Mouse (Mus musculus): ENCODE results near the gene Cdyl.

The Cdyl gene

DNA sequence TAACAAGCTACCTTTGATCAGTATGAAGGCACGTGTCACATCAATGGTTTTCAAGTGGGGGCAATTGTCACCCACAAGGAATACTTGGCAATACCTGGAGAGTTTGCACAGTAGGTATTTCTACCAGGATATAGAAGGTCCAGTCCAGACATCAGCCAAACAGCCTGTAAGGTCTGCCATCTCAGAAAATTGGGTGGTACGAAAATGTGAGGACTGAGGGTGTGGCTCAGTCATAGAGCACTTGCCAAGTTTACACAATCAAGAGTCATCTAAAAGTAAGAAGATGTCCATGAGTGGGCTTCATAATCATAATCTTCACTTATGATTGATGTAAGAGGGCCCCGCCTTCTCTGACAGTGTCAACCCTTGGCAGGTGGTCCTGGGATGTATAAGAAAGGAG, 29.9 kb downstream of the Cdyl start:
- DNase-seq (ENCODE audit: low spot score): no peak

- DNase-seq (ENCODE audit: low spot score): no peak
Measured at GRCm38 (mm10) chr13:35717658-35718057, 58.0 kb downstream of the Cdyl start.

DNA sequence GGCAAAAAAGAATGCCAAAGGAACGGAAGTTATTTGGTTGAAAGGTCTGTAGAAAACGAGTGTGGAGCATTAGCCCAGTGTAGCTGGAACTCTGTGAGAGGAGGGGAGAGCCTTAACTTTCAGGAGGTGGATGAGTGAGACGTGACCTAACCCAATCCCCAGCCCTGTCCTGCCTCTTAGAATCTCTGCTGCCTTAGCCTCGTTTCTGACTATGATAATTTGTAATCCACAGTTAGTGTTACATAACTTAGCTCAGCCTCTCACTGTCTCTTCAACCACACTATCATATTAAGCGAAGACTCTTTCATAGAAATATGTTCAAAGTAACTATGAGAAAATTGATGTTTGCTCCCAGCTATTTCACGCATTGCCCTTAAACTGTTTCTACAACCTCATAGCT, 59.9 kb downstream of the Cdyl start:
- DNase-seq (ENCODE audit: low spot score): no peak

DNA sequence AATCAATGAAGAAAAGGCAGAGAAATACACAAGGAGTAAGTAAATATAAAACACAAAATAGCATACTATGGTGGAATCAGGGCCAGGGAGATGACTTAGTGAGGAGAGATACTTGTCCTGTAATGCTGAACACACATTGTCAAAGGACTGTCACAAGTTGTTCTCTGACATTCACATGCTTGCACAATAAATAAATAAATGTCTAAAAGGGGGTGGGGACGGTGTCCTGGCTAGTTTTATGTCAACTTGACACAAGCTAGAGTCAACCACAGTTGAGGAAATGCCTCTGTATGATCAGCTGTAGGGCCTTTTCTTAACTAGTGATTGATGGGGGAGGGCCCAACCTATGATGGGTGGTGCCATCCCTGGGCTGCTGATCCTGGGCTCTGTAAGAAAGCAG, 63.4 kb downstream of the Cdyl start:
- DNase-seq (ENCODE audit: low spot score): no peak

DNA sequence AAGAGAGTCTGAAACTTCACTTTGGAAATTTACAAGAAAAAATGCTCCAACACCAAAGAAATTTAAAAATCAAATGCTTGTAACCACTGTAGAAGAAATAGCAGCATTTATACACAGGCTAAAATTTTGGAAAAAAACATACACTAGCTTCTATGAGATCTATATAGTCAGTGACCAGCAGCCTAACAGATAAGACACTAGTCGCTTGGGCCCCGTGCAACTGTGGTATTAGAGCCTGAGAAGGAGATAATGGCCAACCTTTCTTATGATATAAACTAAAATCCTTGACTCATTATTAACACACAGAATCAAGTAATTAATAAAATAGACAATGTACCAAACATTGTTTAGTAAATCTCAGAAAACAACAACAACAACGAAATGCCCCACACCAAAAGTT, 66.4 kb downstream of the Cdyl start:
- no peak for DNase-seq (ENCODE audit: low spot score)

DNA sequence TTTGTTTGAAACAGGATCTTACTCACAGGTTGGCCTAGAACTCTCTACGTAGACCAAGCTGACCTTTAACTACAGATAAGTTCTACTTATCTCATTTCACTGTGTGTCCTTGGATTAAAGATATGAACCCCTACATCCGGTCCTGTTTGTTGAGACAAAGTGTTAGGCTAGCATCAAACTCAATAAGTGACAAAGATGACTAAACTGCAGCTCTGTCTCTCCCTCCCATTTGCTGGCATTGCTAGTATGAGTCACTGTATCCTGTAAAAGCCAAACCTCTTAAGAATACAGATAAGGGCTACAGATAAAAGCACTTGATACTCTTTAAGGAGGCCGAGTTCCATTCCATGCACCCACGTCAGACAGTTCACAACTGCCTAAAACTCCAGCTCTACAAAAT, 72.5 kb downstream of the Cdyl start:
- DNase-seq (ENCODE audit: low spot score): no peak

DNA sequence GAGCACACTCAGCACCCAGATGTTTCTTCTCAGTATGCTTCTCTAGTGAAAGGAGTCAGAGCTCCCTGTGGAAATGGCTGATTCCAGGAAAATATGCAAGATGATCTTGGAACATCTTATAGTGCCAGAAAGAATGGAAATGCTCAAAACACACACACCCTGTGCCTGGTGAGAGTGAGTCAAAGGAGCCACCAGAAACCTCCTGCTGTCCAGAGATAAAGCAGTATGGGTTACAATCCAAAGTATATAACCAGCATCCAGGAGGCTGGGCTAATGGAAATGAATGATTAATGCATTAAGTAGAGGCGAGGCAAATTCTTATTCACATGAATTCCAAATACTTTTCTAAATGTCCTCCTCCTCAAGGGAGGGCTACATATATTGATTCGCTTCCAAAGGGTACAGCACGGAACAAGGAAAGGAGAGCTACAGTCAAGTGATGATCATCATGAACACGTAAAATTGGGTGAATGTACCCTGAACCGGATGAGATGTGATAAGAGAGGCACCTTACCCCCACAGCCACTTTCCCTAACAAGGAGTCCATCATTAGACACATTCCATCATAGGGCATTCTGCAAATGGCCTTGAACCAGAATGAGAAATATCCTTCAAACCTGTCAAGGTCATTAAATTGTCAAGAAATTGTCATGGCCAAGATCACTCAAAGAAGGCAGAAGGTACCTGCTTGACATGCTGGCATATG, 73.4 kb downstream of the Cdyl start:
- no peak for DNase-seq (ENCODE audit: low spot score)

DNA sequence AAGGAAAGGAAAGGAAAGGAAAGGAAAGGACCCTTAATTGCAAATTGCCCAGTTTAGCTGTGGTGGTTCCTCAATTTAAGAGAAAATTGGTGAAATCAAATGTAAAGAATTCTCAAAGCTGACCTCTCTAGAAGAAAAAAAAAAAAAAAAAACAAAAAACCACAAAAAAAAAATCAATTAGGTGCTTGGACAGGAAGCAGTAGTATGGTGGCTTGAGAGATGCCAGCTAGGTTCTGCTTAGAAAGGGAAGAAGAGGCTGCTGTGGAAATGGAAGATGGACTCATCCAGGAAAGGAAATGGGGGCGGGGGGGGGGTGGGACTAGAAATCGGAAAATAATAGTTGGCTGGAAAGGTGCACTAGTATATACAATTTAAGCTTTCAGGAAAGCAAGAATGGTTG, 77.9 kb downstream of the Cdyl start:
- DNase-seq (ENCODE audit: low spot score): no peak

GRCm38 (mm10) chr13:35738210-35738609, 78.6 kb downstream of the Cdyl start:
- no peak for DNase-seq (ENCODE audit: low spot score)

DNA sequence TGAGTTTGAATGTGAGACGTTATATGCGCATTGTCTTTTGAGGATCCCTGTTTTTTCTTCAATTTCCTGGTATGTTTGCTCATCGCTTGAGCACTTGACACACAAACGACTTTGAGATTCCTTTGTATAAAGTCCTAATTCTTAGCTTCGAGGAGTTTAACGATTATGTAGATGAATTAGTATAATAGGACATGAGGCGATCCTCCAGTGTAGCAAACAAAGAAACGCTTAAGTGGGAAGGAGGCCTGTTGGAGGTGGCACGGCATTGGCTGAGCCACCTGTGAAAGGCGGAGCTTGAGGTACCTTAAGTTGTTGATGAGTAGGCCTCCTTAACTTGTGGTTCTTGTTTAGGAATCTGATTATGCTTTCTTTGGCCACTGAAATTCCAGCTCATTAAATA, 79.8 kb downstream of the Cdyl start:
- no peak for DNase-seq (ENCODE audit: low spot score)

DNA sequence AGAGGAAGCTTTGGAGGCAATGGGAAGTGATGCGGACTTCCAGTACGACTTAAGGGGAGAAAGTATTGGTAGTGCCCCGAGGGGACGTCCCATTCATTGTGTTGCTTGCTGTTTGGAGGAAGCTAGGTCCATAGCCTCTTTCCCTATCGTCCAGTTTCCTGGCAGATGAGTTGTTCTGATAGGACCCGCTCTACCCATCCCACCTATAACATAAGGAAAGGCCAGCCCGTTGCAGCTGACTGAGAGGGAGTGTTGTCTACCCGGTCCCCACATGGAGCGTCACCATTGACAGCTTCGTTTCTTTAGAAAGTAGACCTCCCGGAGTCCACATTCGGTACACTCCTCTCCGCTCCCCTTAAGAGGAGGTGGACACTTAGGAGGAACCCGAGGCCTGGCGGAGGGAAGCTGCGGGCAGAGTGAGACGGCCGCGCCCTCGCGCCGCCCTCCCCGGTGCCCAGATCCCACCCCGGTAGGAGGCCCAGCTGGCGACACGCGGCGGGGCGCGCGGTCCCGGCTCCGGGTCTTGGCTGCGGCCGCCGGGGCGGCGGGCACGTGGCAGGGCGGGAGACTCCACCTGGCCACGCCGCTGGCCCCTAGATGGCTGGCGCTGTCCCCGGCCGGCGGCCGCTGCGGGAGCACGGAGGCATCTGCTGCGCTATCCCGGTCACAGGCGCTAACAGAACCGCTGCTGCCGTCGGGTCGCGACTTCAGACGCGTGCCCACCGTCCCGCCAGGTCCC, 80.8 kb downstream of the Cdyl start:
- DNase-seq (ENCODE audit: low spot score): peak; percentile 83

GRCm38 (mm10) chr13:35741040-35741619, 81.5 kb downstream of the Cdyl start:
- peak; percentile 94 for DNase-seq (ENCODE audit: low spot score)

DNA sequence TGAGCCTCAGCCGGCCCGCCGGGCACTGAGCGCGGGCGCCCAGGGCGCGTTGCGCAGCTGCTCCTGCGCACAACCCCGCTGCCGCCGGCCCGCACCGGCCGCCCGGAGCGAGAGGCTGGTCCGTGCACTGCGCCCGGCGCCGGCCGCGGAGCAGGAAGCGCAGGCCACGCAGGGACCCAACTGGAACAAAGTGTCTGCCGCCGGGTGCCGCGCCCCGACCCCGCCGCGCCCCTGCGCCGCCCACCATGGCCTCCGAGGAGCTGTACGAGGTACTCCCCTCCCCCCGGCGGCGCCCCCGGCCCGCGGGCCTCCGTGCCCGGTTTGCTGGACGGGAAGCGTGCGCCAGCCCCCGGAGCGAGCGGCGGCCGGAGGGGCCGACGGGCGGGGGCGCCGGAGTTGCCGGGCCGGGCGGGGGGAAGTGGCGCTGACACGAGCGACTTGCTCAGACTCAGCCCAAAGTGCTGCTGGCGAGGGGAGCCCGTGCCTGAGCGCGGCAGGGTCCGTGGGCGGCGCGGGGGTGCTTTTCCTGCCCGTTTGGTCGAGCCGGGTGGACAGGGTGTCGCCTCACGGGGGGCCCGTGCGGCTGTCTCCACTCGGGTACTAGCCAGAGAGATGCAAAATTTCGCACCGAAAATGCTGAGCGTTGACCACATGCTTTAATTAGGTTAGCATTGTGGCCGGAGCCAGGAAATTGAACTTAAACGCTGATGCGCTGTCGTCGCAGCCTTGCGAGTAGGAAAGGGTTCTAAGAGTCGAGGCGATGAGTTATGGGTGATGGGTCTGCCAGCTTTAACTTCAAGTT, 82.2 kb downstream of the Cdyl start:
- DNase-seq (ENCODE audit: low spot score): peak; percentile 57

GRCm38 (mm10) chr13:35742696-35743095, 83.1 kb downstream of the Cdyl start:
- no peak for DNase-seq (ENCODE audit: low spot score)

GRCm38 (mm10) chr13:35743196-35743595, 83.6 kb downstream of the Cdyl start:
- DNase-seq (ENCODE audit: low spot score): no peak

DNA sequence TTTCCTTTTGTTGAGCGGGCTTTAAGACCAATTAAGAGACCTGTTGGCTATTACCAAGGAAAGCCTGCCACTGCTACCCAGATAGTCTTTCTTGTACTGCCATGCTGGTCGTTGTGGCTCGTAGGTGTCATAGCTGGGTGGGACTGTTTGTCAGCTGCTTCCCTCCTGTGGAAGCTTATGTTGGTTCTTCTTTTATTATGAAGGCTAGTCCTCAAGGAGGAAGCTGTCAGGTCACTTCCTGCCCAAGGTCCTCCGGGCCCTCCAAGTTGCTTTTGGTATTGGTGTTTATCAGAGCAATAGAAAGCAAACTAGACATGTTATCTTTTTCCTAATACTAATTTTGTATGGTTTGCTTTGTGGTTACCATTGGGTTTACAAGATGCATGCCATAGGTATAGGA, 89.6 kb downstream of the Cdyl start:
- DNase-seq (ENCODE audit: low spot score): no peak

DNA sequence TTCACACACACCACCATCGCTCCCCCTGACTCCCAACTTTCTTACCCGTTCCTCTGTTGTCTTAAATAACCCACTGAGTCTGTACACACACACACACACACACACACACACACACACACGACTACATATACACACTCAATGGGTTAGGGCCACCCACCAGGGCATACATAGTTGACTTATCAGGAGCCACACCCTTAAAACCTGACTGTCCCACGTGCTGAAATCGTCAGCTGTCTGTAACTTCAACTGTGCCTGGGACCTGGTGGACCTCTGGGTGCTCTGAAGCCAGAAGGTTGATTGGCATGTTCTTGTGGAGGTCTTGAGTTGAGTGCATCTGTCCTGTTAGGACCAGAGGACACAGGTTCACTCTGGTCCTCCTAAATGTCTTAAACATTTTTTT, 90.0 kb downstream of the Cdyl start:
- DNase-seq (ENCODE audit: low spot score): no peak

DNA sequence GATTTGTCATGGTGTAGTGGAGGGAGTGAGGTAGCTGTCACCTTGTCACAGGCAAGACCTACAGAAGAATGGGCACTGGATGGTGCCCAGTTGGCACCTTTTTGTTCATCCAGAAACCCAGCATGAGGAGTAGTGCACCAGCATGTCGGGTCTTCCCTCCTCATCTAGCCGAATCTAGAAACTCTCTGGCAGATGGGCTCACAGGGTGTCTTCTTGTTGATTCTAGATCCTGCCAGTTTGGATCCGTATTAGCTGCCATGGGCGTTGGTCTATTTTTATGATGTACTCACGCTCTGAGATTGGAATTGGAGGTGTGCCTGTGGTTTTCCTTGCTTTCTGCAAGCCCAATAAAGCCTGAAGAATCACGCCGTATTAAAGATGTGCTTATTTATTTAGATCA, 92.4 kb downstream of the Cdyl start:
- no peak for DNase-seq (ENCODE audit: low spot score)

GRCm38 (mm10) chr13:35755002-35755401, 95.4 kb downstream of the Cdyl start:
- DNase-seq (ENCODE audit: low spot score): no peak

DNA sequence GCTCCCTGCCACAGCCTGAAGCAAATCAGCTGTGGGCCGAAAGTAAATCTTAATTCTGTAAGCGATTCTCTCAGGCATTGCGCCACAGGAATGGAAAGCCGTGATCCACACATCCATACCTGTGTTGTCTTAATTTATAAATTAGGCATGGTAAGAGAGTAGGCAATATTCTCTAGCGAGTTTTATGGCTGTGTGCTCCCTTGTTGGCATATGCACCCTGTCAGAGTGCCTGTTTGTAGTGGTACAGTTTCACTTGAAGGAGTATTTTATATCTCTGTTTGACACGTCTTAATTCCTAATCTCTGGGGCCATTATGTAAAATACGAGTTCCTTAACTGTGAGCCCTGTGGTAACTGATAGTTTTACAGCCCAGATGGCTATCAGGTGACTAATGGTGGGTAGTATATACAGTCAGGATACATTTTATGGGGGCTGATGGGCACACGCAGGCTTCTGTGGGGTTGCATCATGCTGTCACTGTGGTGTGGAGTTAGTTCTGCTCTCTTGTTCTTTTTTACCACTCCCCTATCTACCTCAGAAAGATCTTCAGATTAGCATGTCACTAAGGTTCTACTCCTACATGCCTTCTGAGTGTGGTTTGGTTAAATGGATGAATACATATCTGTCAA, 96.1 kb downstream of the Cdyl start:
- no peak for DNase-seq (ENCODE audit: low spot score)

- DNase-seq (ENCODE audit: low spot score): no peak
Measured at GRCm38 (mm10) chr13:35756393-35757338, 97.0 kb downstream of the Cdyl start.

Data from urinary bladder, postnatal 14 days (tissue).